Mouse (Mus musculus) lung, postnatal 0 days (tissue): Measurements from ENCODE around the gene 4930523C07Rik. TPM values are rescaled to one million over a fixed set of nuclear protein-coding genes. Genes with fewer than 3 reads are reported as not detected.
A peak's percentile ranks its signal among the peaks of the same experiment; 100 is the strongest.

Experiments
- ATAC-seq: fragments of 200-750 bp; cut with Nextera tagmentation; 2 replicates; pipeline ENCODE4 v1.8.0; 2017; ENCODE audit warnings: moderate library complexity
- DNase-seq: peaks from one replicate; pipeline ENCODE4 v3.0.0-alpha.2; 2016; ENCODE audit warnings: low spot score
- H3K27ac ChIP-seq: fragments of 300-500 bp; sonication (generic); 2 replicates; pipeline ENCODE4 v1.5.1; 2014; ENCODE audit warnings: antibody characterized with exemption, mild to moderate bottlenecking, low read length, mixed read lengths
- H3K27me3 ChIP-seq: fragments of 300-500 bp; sonication (generic); replicated peaks from 2 replicates; pipeline ENCODE4 v1.6.1; 2014; ENCODE audit warnings: low read length, mixed read lengths; ENCODE audit not compliant: insufficient read depth
- H3K36me3 ChIP-seq: fragments of 300-500 bp; sonication (generic); 2 replicates; pipeline ENCODE4 v1.6.1; 2014; ENCODE audit warnings: low read length, mixed read lengths; ENCODE audit not compliant: insufficient read depth
- H3K4me1 ChIP-seq: fragments of 300-500 bp; sonication (generic); 2 replicates; pipeline ENCODE4 v1.6.1; 2014; ENCODE audit warnings: antibody characterized with exemption, low read depth, low read length, mixed read lengths; ENCODE audit not compliant: insufficient read depth
- H3K4me2 ChIP-seq: fragments of 300-500 bp; sonication (generic); replicated peaks from 2 replicates; pipeline ENCODE4 v1.6.1; 2014; ENCODE audit warnings: low read depth, mild to moderate bottlenecking, low read length, moderate library complexity, mixed read lengths
- H3K4me3 ChIP-seq: fragments of 300-500 bp; sonication (generic); 2 replicates; pipeline ENCODE4 v1.5.1; 2014; ENCODE audit warnings: low read depth, low read length
- H3K9ac ChIP-seq: fragments of 300-500 bp; sonication (generic); replicated peaks from 2 replicates; pipeline ENCODE4 v1.6.1; 2014; ENCODE audit warnings: low read depth, mild to moderate bottlenecking
- H3K9me3 ChIP-seq: fragments of 300-500 bp; sonication (generic); 2 replicates; pipeline ENCODE4 v1.6.1; 2016; ENCODE audit warnings: low read length, mixed read lengths
- CTCF ChIP-seq: IDR thresholded peaks from 2 replicates; pipeline ENCODE4 v1.5.1; 2016; ENCODE audit warnings: antibody characterized with exemption, mild to moderate bottlenecking
- EP300 ChIP-seq: IDR thresholded peaks from 2 replicates; pipeline ENCODE4 v1.6.1; 2016; ENCODE audit warnings: antibody characterized with exemption, mild to moderate bottlenecking, control low read depth
- WGBS: fragments of 180-500 bp; shearing (Covaris S2); extraction: QIAGEN DNeasy Blood & Tissue Kit; methylation state at CpG from one replicate; pipeline ENCODE4 v1.1.7; 2014; 5-methylcytosine and 5-hydroxymethylcytosine counted together
- polyA plus RNA-seq: library from polyadenylated mRNA; unstranded; fragments of >200 nt; fragmentation: Nextera tagmentation; extraction: Ambion mirVana; gene quantifications from 2 replicates; pipeline ENCODE4 v1.2.1, GENCODE M21; 2015

The 4930523C07Rik gene
- polyA plus RNA-seq, 1 experiment from 2014 or later = 115 TPM

DNA sequence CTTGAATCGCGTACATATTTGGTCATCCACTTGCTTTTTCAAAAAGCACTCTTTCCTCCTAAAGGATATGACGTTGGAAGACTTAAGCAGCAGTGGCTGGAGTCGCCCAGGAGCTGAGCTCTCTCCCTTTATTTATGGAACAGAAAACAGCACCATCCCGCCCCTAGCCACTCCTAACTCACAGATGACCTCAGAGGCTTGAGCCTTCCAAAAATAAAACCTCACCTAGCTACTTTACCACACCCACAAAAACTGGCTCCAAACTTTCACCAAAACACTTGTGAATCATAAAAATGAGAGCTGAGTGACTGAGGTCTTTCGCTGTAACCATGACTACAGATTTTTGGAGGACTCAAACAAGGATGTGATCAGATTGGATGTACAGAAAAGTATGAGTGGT, 16.4 kb downstream of the 4930523C07Rik start:
- peaks cover 9% of the 10 kb centered on the region; the same call in 1 of the 2 replicates for H3K4me1 ChIP-seq
- peak; percentile 86 for ATAC-seq
- H3K9ac ChIP-seq = no peak overlapping the region
- H3K4me3 ChIP-seq = no peak overlapping the region
- TF ChIP-seq EP300 (peak; percentile 87), CTCF (no peak)
- H3K27ac ChIP-seq = peak overlapping the region; percentile 70; the same call in 1 of the 2 replicates
- H3K4me2 ChIP-seq = no peak overlapping the region
- peak; percentile 94 for DNase-seq
- no peaks in the 10 kb centered on the region for H3K27me3 ChIP-seq
- no peaks in the 10 kb centered on the region for H3K9me3 ChIP-seq
- WGBS = 27% methylated on average over 6 of the region's 6 CpGs
- no peaks in the 10 kb centered on the region for H3K36me3 ChIP-seq

DNA sequence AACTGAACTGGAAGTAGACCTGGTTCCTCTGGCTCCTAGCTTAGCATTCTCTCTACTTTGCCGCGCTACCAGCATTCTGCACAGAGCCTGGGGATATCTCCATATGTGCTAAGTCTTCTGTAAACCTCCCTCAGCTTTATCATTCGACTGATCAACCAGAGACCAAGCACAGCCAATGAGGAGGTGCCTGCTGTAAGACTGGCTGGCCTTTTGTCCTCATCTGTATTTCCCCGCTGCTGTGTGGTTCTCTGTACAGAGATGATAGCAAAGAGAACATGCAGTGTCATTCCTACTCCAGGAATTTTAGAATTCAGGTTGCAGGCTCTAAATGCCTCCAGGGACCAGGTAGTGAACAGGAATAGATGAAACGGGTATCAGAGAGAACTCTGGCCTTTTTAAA, 17.1 kb downstream of the 4930523C07Rik start:
- H3K27ac ChIP-seq = peak overlapping the region; percentile 66
- no peaks in the 10 kb centered on the region for H3K36me3 ChIP-seq
- H3K9me3 ChIP-seq = no peaks in the 10 kb centered on the region
- DNase-seq (no peak), ATAC-seq (no peak)
- no peaks in the 10 kb centered on the region for H3K27me3 ChIP-seq
- H3K9ac ChIP-seq = no peak overlapping the region
- TF ChIP-seq CTCF = no peak
- 84% methylated on average over 5 of the region's 5 CpGs for WGBS
- no peak overlapping the region for H3K4me3 ChIP-seq
- H3K4me2 ChIP-seq = no peak overlapping the region
- peaks cover 9% of the 10 kb centered on the region; the same call in 1 of the 2 replicates for H3K4me1 ChIP-seq

DNA sequence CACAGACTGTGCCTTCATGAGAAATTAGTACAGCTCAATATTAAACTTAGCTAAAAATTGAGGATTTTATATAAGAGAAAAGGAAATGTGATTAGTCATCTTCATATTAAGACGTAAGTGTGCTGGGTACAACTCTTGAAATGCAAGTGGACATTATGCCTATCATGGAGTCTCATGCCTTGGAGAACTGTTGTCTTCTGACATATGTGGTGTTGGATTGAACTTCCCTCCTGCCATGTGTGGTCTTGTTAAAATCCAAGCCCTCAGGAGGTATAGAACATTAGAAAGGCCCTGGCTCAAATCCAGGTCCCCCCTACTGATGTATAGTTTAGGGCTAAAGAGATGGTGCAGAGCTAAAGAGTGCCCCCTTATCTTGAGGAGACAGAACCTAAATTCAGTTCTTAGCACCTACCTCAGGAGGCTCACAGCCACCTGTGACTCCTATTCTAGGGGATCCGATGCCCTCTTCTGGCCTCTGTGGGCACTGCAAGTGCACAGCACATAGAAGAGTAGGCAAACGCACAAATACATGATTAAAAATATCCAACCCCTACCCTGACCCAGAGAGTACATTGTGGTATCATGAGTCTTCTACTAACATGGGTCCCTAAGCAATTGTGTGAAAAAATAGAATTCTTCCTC, 17.7 kb downstream of the 4930523C07Rik start:
- H3K27ac ChIP-seq = peak overlapping the region; percentile 66
- WGBS = 58% methylated on average over 3 of the region's 3 CpGs

DNA sequence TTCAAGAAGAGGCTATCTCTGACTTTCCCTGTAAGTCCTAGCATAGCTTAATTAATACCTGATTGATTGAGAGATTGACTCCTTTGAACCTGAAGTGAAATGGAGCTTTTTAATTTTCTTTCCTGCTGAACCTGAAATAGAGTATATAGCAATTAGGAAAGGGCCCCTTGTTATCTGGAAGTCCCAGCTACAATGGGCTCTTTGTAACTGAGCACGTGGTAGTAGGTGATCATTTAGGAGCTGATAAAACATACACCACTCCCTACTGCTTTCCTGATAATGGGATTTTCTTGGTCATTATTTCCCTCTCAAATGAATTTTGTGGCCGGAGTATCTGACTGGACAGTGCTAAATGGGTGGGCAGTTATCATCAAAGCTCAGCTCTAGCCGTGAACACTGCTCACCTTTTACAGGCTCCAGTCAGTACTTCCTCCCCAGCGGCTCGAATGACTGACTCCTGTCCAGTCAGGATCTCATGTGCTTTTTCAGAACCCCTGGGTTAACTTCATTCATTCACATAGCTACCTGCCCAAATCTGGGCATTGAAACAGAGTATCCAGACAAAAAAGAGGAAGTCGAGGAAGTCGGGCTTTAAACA, 20.5 kb downstream of the 4930523C07Rik start:
- Histone ChIP-seq H3K4me2 (no peak overlapping the region), H3K9ac (no peak overlapping the region), H3K4me3 (no peak overlapping the region), H3K27me3 (no peaks in the 10 kb centered on the region), H3K36me3 (no peaks in the 10 kb centered on the region), H3K27ac (no peak overlapping the region), H3K9me3 (no peaks in the 10 kb centered on the region), H3K4me1 (peaks cover 9% of the 10 kb centered on the region; the same call in 1 of the 2 replicates)
- 76% methylated on average over 7 of the region's 7 CpGs for WGBS
- DNase-seq (no peak), ATAC-seq (no peak)
- TF ChIP-seq EP300 = no peak
- TF ChIP-seq CTCF = no peak

More for the DNA sequence above, 17.7 kb downstream of the 4930523C07Rik start:
- TF ChIP-seq EP300 (no peak), CTCF (peak; percentile 79)
- Histone ChIP-seq H3K36me3 (no peaks in the 10 kb centered on the region), H3K27me3 (no peaks in the 10 kb centered on the region), H3K4me1 (peaks cover 9% of the 10 kb centered on the region; the same call in 1 of the 2 replicates), H3K9ac (no peak overlapping the region), H3K9me3 (no peaks in the 10 kb centered on the region), H3K4me3 (no peak overlapping the region), H3K4me2 (no peak overlapping the region)
- no peak for DNase-seq
- no peak for ATAC-seq

DNA sequence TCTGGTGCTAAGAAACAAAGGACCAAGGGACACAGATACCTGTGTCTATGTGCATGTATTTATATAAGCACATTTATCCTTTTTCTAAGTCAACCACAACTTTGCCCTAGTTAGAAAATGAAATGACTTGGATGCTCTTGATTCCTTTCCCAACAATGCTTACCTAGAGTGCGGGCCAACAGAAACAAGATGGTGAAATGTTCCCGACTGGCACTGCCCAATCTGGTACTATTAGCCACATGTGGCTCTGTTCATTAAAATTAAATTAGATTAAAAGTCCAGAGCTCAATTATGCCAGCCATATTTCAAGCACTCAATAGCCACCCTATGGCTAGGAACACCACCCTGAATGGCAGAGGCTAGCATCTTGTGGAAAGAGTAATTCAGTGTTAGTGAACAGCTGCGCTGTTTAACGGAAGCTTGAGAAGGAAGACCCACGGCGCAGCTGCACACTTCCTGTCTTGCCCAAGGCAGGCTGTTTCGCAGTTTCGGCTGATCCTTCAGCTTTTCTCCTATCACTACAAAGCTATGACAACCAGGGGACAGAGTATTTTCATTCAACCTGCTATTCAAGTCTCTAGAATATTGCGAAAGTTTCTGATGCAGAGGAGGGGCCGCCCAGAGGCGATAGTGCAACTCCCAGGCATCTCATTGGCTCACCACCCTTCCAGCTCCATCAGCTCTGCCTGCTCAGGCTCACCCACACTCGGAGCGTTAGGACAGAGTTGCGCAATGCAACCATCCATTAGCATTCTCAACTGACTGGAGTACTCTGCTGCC, 34.9 kb downstream of the 4930523C07Rik start:
- WGBS = 38% methylated on average over 14 of the region's 14 CpGs
- Histone ChIP-seq H3K4me2 (no peak overlapping the region), H3K27ac (peak overlapping the region; percentile 57), H3K4me1 (no peaks in the 10 kb centered on the region), H3K36me3 (peaks cover 25% of the 10 kb centered on the region; the same call in 1 of the 2 replicates), H3K9me3 (no peaks in the 10 kb centered on the region), H3K9ac (no peak overlapping the region), H3K4me3 (no peak overlapping the region), H3K27me3 (no peaks in the 10 kb centered on the region)
- peak; percentile 97 for DNase-seq
- peak; percentile 98 for ATAC-seq
- peak; percentile 42; the same call in 1 of the 2 replicates for TF ChIP-seq EP300
- peak; percentile 17; the same call in 1 of the 2 replicates for TF ChIP-seq CTCF

DNA sequence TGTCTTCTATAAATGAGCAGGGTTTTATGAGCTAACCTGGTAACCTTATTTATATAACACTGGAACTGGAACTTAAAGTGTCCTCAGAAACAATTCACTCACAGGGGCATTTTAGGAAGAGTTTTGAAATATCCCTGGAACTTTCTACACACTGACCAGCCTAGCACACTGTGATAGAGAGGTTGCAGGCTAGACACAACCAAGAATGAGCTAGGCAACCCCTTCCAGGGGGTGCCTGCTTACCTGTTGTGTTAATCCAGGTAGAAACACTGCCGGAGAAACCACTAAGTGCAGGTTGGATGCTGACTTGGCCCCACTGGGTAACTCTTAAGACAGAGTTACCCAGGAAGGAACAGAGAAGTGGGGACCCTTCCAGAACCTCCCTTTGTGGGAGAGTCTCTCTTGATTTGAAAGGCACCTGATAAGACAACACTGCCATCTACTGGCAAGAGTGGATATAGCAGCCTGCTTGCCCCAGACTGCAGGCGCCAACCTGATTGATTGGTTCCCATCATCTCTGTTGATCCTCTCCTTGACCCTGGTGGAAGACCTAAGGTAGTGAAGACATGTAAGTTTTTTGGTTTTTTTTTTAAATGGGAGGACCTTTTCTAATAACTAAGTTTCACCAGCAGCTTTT, 36.7 kb downstream of the 4930523C07Rik start:
- no peak overlapping the region for H3K27ac ChIP-seq
- H3K4me3 ChIP-seq = no peak overlapping the region
- H3K9me3 ChIP-seq = no peaks in the 10 kb centered on the region
- 21% methylated on average over 2 of the region's 2 CpGs for WGBS
- no peaks in the 10 kb centered on the region for H3K27me3 ChIP-seq
- H3K9ac ChIP-seq = no peak overlapping the region
- H3K4me1 ChIP-seq = no peaks in the 10 kb centered on the region
- DNase-seq (peak; percentile 85), ATAC-seq (no peak)
- TF ChIP-seq EP300 (peak; percentile 23; the same call in 1 of the 2 replicates), CTCF (peak; percentile 97)
- H3K36me3 ChIP-seq = peaks cover 14% of the 10 kb centered on the region; the same call in 1 of the 2 replicates
- no peak overlapping the region for H3K4me2 ChIP-seq
